Mouse (Mus musculus) cerebellum, adult 2 months (tissue): ENCODE data around the gene Amotl1.

ENCODE experiments used
- CTCF ChIP-seq: fragments of 200-500 bp; IDR thresholded peaks from 2 replicates; pipeline ENCODE4 v1.5.1; 2011; ENCODE audit warnings: low read depth, mild to moderate bottlenecking, control low read depth, low read length, moderate library complexity, borderline replicate concordance; ENCODE audit not compliant: insufficient read depth
- POLR2A ChIP-seq: fragments of 200-500 bp; IDR thresholded peaks from 2 replicates; pipeline ENCODE4 v1.6.1; 2011; ENCODE audit warnings: low read length, control low read depth, borderline replicate concordance; ENCODE audit not compliant: insufficient read depth

- TF ChIP-seq POLR2A (no peak), CTCF (no peak)
Measured at GRCm38 (mm10) chr9:14604363-14604762, 40.5 kb downstream of the Amotl1 start.
